Mouse (Mus musculus) C2C12 (cell line): Measurements from ENCODE around the gene Ssrp1.

ENCODE experiments used
- CTCF ChIP-seq: IDR thresholded peaks from one replicate; pipeline ENCODE4 v1.5.1; 2011; ENCODE audit not compliant: control insufficient read depth, insufficient read depth, insufficient read length
- FOSL1 ChIP-seq: IDR thresholded peaks from one replicate; pipeline ENCODE4 v1.8.0; 2011; ENCODE audit warnings: mild to moderate bottlenecking, low read length; ENCODE audit not compliant: poor library complexity, insufficient read depth, severe bottlenecking
- MAX ChIP-seq: IDR thresholded peaks from one replicate; pipeline ENCODE4 v1.6.1; 2011; ENCODE audit warnings: mild to moderate bottlenecking, control low read depth
- MYOD1 ChIP-seq: IDR thresholded peaks from one replicate; pipeline ENCODE4 v1.6.1; 2011; ENCODE audit warnings: low read depth; ENCODE audit not compliant: control insufficient read depth, insufficient read length
- MYOG ChIP-seq: IDR thresholded peaks from one replicate; pipeline ENCODE4 v1.6.1; 2011; ENCODE audit not compliant: control insufficient read depth, insufficient read length; ENCODE audit errors: extremely low read depth
- USF1 ChIP-seq: IDR thresholded peaks from one replicate; pipeline ENCODE4 v1.6.1; 2011; ENCODE audit warnings: low read depth, mild to moderate bottlenecking, control low read depth, moderate library complexity

GRCm38 (mm10) chr2:85068626-85069025, 31.6 kb downstream of the Ssrp1 start:
- TF ChIP-seq MAX (no peak), CTCF (no peak), MYOG (no peak), USF1 (no peak), MYOD1 (no peak), FOSL1 (no peak)
